Mouse (Mus musculus) liver, embryonic 15.5 days (tissue): ENCODE results near the gene Prex1. TPM values are rescaled to one million over a fixed set of nuclear protein-coding genes. Genes with fewer than 3 reads are reported as not detected.

Experiments
- ATAC-seq: fragments of 200-750 bp; cut with Nextera tagmentation; 2 replicates; pipeline ENCODE4 v1.8.0; 2017; ENCODE audit warnings: moderate number of reproducible peaks, mild to moderate bottlenecking, moderate library complexity; ENCODE audit not compliant: insufficient read depth
- H3K27ac ChIP-seq: fragments of 300-500 bp; sonication (generic); replicated peaks from 2 replicates; pipeline ENCODE4 v1.5.1; 2015; ENCODE audit warnings: mild to moderate bottlenecking, inconsistent platforms
- H3K27me3 ChIP-seq: fragments of 300-500 bp; sonication (generic); 2 replicates; pipeline ENCODE4 v1.6.1; 2015; ENCODE audit warnings: mild to moderate bottlenecking, inconsistent platforms
- H3K36me3 ChIP-seq: fragments of 300-500 bp; sonication (generic); replicated peaks from 2 replicates; pipeline ENCODE4 v1.6.1; 2015; ENCODE audit warnings: moderate library complexity, mild to moderate bottlenecking, inconsistent platforms
- H3K4me1 ChIP-seq: fragments of 300-500 bp; sonication (generic); replicated peaks from 2 replicates; pipeline ENCODE4 v1.6.1; 2015; ENCODE audit warnings: inconsistent platforms
- H3K4me2 ChIP-seq: fragments of 300-500 bp; sonication (generic); 2 replicates; pipeline ENCODE4 v1.6.1; 2015; ENCODE audit warnings: moderate library complexity, mild to moderate bottlenecking, inconsistent platforms
- H3K4me3 ChIP-seq: fragments of 300-500 bp; sonication (generic); replicated peaks from 2 replicates; pipeline ENCODE4 v1.5.1; 2015; ENCODE audit warnings: mild to moderate bottlenecking, inconsistent platforms
- H3K9ac ChIP-seq: fragments of 300-500 bp; sonication (generic); 2 replicates; pipeline ENCODE4 v1.6.1; 2015; ENCODE audit warnings: moderate library complexity, mild to moderate bottlenecking, inconsistent platforms
- H3K9me3 ChIP-seq: fragments of 300-500 bp; sonication (generic); replicated peaks from 2 replicates; pipeline ENCODE4 v1.6.1; 2016; ENCODE audit warnings: inconsistent platforms
- WGBS: fragments of 180-500 bp; shearing (Covaris S2); methylation state at CpG from one replicate; pipeline ENCODE4 v1.1.7; 2015; ENCODE audit warnings: mixed read lengths; ENCODE audit not compliant: insufficient replicate concordance; 5-methylcytosine and 5-hydroxymethylcytosine counted together
- polyA plus RNA-seq: library from polyadenylated mRNA; unstranded; fragments of >200 nt; fragmentation: Nextera tagmentation; extraction: Ambion mirVana; gene quantifications from 2 replicates; pipeline ENCODE4 v1.2.1, GENCODE M21; 2015

Gene Prex1
- polyA plus RNA-seq, 1 experiment from 2014 or later, result 13.7 TPM

DNA sequence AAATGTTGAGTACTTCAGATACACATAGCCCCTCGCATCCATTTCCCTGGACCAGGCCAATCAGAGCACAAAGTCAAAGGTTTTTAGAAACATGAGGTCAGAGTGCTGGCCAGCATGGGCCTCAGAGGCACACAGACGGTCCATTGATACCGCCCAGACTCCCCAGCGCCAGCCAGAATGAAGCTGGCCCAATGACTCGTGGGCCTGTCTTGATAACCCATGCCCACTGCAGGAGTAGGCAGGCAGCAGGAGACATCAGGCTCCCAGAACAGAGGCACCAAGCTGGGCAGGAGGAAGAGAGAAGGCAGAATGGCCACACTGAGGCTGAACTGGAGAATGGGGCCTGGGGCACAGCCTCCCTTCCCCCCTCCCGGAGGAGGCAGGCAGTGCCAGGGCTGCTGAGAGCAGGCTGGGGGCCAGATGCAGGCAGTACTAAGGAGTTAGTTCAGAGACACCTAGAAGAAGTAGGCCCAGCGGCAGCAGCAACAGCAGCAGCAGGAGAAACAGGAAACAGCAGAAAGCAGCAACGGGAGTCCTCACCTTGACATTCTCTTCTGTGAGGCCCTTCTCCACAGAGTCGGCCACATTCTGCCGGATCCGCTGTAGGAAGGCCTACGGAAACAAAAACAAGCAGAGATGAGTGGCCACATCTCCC is 67.1 kb downstream of the Prex1 start:
- Histone ChIP-seq H3K4me3 (no peak overlapping the region), H3K4me2 (no peak overlapping the region), H3K9me3 (no peaks in the 10 kb centered on the region), H3K36me3 (peaks cover 47% of the 10 kb centered on the region), H3K27ac (no peak overlapping the region), H3K9ac (no peak overlapping the region), H3K27me3 (no peaks in the 10 kb centered on the region), H3K4me1 (peaks cover 11% of the 10 kb centered on the region)
- ATAC-seq, result no peak
- WGBS, result 80% methylated on average over 12 of the region's 12 CpGs

DNA sequence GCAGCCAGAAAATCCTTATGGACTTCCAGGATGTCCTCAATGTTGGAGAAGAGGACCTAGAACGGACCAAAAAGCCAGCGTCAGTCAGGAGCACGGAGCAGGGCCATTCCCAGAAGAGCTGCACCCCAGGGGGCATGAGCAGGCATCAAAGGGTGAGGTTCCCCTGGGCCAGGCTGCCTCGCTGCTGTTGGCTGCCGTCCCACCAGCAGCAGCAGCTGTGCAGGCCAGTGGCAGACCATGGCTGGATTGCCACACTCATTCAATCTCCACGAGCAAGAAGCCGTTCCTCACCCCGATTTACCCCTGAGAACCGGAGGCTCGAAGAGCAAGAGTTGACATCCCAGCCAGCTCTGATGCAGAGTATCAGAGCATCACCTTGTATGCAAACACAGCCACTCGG is 68.8 kb downstream of the Prex1 start:
- 85% methylated on average over 11 of the region's 11 CpGs for WGBS
- no peak overlapping the region for H3K4me3 ChIP-seq

GRCm38 (mm10) chr2:166642581-166642987 is 71.0 kb downstream of the Prex1 start:
- peaks cover 73% of the 10 kb centered on the region for H3K36me3 ChIP-seq
- H3K27me3 ChIP-seq, result no peaks in the 10 kb centered on the region
- 0 out of 2 replicates have a peak, but pooled peaks cover 7% of the 10 kb centered on the region for H3K4me1 ChIP-seq
- no peak overlapping the region for H3K27ac ChIP-seq
- H3K9me3 ChIP-seq, result no peaks in the 10 kb centered on the region
- no peak overlapping the region for H3K4me3 ChIP-seq
- no peak overlapping the region for H3K4me2 ChIP-seq
- ATAC-seq, result no peak
- H3K9ac ChIP-seq, result no peak overlapping the region
- 86% methylated on average over 8 of the region's 8 CpGs for WGBS

More for the DNA sequence above, 68.8 kb downstream of the Prex1 start:
- H3K9me3 ChIP-seq, result no peaks in the 10 kb centered on the region
- peaks cover 63% of the 10 kb centered on the region for H3K36me3 ChIP-seq
- H3K4me2 ChIP-seq, result no peak overlapping the region
- H3K9ac ChIP-seq, result no peak overlapping the region
- no peaks in the 10 kb centered on the region for H3K4me1 ChIP-seq
- ATAC-seq, result no peak
- H3K27me3 ChIP-seq, result no peaks in the 10 kb centered on the region
- no peak overlapping the region for H3K27ac ChIP-seq

- WGBS, result 83% methylated on average over 5 of the region's 5 CpGs
- Histone ChIP-seq H3K27me3 (no peaks in the 10 kb centered on the region), H3K9me3 (no peaks in the 10 kb centered on the region), H3K36me3 (peaks cover 67% of the 10 kb centered on the region), H3K4me3 (no peak overlapping the region), H3K4me1 (0 out of 2 replicates have a peak, but pooled peaks cover 7% of the 10 kb centered on the region), H3K9ac (no peak overlapping the region), H3K4me2 (no peak overlapping the region), H3K27ac (no peak overlapping the region)
- ATAC-seq, result no peak
These were observed 73.9 kb downstream of the Prex1 start for GRCm38 (mm10) chr2:166639750-166640149.

DNA sequence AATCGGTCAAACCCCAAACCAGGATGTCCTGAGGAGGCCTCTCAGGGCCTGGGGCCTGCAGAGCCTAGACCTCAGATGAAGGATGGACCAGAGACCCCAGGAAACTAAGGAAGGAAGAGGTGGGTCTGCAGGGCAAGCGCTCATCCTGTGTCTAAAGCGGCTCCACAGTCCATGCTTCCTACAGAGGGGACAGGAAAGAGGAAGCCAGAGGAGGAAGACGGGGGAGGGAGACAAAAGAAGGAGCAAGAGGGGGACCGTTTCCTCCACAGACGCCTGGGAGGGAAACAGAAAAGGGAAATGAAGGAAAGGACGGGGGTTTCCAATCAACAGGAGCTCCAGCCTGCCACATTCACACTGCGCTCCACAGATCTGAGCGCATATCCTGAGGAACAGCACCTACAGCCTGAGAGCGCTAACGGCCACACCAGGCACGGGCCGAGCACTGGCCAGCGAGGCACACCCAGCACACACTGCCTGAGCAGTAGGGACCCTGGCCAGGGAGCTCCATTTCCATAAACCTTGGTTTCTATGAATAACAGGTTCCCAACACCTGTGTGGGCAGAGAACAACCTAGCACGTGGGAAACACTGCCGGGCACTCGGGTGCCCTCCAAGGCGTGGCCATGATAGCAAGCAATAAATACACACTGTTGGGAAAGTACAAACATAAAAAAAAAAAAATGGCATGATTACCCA is 74.5 kb downstream of the Prex1 start:
- no peak overlapping the region for H3K27ac ChIP-seq
- no peak overlapping the region for H3K9ac ChIP-seq
- ATAC-seq, result peak; percentile 60
- 42% methylated on average over 18 of the region's 18 CpGs for WGBS
- H3K27me3 ChIP-seq, result no peaks in the 10 kb centered on the region
- peaks cover 60% of the 10 kb centered on the region for H3K36me3 ChIP-seq
- 0 out of 2 replicates have a peak, but pooled peaks cover 7% of the 10 kb centered on the region for H3K4me1 ChIP-seq
- H3K4me2 ChIP-seq, result no peak overlapping the region
- H3K4me3 ChIP-seq, result no peak overlapping the region
- H3K9me3 ChIP-seq, result no peaks in the 10 kb centered on the region

DNA sequence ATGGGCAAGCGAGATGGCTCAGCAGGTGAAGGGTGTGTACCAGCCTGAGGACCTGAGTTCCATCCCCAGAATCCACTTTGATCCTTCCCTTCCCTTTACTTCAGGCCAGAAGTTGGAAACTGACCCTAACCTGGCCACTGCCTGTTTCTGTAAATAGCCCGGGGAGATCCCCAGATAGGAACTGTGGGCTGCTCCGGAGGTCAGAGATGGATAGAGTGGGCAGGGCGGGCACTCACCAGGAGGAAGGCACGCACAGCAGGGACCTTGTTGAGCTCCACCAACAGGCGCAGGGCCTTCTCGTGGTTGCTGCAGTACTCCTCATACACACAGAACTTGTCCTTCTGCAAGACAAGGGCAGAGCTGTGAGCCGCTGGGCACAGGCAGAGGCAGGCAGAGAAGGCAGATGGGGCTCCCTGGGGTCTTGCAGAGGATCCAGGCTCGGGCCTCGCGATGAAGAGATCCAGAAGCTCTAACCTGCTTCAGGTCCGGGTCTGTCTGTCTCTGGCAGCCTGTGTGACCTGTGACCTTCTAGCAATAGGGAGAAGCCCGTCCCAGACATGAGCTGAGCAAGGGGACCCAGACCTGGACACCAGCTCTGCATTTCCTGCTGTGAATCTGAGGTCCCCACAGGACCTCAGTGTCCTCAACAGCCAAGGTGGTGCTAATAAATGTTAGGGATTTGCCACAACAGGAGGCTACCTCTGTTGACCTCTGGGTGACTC is 75.4 kb downstream of the Prex1 start:
- H3K9ac ChIP-seq, result no peak overlapping the region
- H3K36me3 ChIP-seq, result peaks cover 60% of the 10 kb centered on the region
- H3K27me3 ChIP-seq, result no peaks in the 10 kb centered on the region
- H3K27ac ChIP-seq, result no peak overlapping the region; the same call in 1 of the 2 replicates
- no peak overlapping the region for H3K4me3 ChIP-seq
- H3K9me3 ChIP-seq, result no peaks in the 10 kb centered on the region
- ATAC-seq, result no peak
- 66% methylated on average over 13 of the region's 13 CpGs for WGBS
- no peak overlapping the region for H3K4me2 ChIP-seq
- H3K4me1 ChIP-seq, result 0 out of 2 replicates have a peak, but pooled peaks cover 7% of the 10 kb centered on the region

DNA sequence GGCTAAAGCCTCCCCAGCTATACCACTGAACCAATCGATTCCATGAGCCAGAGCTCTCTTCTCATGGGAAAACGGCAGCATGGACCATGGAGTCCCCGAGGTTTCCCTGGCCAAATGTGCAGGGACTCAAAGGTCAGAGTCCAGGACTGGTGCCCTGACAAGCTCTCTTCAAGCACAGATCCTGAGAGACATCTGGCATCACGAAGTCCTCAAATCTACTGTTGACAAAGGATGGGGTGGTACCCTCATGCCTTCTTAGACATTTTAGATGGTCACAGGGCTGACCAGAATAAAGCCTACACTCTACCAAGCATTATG is 76.0 kb downstream of the Prex1 start:
- Histone ChIP-seq H3K4me3 (no peak overlapping the region), H3K9ac (no peak overlapping the region), H3K4me2 (no peak overlapping the region), H3K27ac (no peak overlapping the region), H3K4me1 (0 out of 2 replicates have a peak, but pooled peaks cover 7% of the 10 kb centered on the region), H3K9me3 (no peaks in the 10 kb centered on the region), H3K36me3 (peaks cover 61% of the 10 kb centered on the region), H3K27me3 (no peaks in the 10 kb centered on the region)
- no peak for ATAC-seq
- 74% methylated on average over 4 of the region's 4 CpGs for WGBS

DNA sequence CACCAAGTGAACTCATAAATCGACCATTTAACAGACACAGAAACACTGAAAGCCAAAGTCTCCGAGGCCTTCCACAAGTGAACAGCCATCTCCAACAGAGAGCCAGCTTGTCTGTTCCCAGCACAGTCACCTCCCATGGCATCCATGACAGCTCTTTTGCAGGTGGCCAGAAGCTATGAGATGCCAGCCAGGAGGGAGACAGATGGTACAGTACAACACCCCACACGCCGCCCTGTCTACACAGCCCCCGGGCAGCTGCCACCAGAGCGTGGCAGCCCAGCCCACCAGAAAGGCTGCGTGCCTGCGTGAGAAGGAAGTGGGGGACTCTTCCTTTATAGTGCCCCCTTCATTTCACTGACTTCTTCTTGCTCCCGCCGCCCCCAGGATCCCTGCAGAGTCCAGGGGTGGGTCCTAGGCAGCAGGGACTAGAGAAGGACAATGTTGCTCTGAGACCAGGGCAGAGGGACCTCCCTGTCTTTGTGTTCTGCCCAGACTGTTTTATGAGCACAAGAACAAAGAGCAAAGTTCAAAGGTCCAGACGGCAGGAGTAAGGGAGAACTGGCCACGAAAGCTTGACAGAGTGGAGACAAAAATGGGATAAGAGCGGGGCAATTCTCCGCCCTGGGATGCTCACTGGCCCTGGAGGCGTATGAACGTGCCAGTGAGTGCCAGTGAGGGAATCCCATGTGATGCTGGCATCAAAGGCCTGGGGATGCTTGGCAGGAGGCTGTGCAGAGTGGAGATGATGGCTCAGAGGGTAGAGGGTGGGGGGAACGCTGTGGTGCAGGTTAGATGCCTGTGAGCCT is 76.6 kb downstream of the Prex1 start:
- H3K36me3 ChIP-seq, result peaks cover 61% of the 10 kb centered on the region
- no peaks in the 10 kb centered on the region for H3K9me3 ChIP-seq
- no peak overlapping the region for H3K27ac ChIP-seq
- 0 out of 2 replicates have a peak, but pooled peaks cover 7% of the 10 kb centered on the region for H3K4me1 ChIP-seq
- no peaks in the 10 kb centered on the region for H3K27me3 ChIP-seq
- WGBS, result 78% methylated on average over 17 of the region's 17 CpGs
- no peak for ATAC-seq
- no peak overlapping the region for H3K9ac ChIP-seq
- H3K4me2 ChIP-seq, result no peak overlapping the region
- H3K4me3 ChIP-seq, result no peak overlapping the region

DNA sequence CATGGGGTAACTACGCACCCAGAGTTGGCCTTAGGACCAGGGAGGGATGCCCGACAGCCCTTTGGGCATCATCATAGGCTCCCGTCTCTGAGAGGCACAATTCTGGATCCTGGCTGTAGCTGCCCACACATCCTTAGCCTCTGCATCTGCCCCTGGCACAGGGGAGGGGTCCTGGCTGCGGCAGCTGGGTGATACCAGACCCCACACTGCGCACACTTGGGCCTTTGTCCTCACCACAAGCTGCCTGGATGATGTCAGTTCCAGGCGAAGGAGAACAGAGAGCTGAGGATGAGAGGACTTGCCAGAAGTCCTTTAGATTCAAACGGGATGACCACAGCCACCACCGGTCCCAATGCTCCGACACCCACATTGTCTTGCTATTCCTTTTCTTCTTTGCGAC is 78.1 kb downstream of the Prex1 start:
- Histone ChIP-seq H3K4me2 (no peak overlapping the region), H3K27me3 (no peaks in the 10 kb centered on the region), H3K9ac (no peak overlapping the region), H3K36me3 (peaks cover 52% of the 10 kb centered on the region), H3K4me1 (peaks cover 15% of the 10 kb centered on the region), H3K27ac (no peak overlapping the region), H3K4me3 (no peak overlapping the region), H3K9me3 (no peaks in the 10 kb centered on the region)
- ATAC-seq, result no peak
- WGBS, result 82% methylated on average over 10 of the region's 10 CpGs

DNA sequence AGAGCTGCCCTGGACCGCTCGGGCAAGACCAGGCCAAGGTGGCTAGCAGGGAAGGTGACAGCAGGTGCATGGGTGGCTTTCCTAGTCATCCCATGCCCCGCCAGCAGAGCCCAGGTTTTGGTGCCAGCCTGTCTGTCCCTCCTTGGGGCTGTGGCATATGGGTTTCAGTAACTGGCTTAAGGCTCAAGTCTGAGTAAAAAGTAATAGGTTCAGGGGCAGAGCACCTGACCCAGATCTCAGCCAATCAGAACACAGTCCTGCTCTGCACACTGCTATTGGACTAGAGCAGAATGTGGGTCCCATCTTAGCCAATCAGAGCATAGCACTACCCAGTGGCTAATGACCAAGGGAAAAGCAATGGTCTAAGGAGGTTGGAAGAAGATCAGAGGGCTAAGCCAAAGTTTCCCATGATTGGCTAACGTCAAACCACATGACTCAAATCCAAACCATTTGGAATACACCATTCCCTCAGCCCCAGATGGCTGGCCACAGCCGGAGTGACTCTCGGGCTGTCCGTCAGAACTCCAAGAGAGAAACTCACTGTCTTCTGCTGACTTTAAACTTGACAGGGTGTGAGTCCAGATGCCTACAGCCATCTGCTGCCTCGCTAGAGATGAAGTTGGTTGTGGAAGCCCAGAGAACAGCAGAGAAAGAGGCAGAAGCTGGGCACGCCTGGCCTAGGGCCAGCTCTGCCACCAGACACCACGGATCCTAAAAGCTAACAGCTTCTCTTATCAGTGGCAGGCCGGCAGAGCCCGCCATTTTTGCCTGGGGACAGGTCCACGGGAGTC is 80.9 kb downstream of the Prex1 start:
- H3K9me3 ChIP-seq, result no peaks in the 10 kb centered on the region
- peaks cover 14% of the 10 kb centered on the region for H3K4me1 ChIP-seq
- no peaks in the 10 kb centered on the region for H3K27me3 ChIP-seq
- WGBS, result 80% methylated on average over 13 of the region's 13 CpGs
- peaks cover 37% of the 10 kb centered on the region for H3K36me3 ChIP-seq
- no peak; the same call in 1 of the 2 replicates for ATAC-seq
- no peak overlapping the region for H3K4me3 ChIP-seq
- no peak overlapping the region for H3K27ac ChIP-seq
- H3K9ac ChIP-seq, result no peak overlapping the region
- no peak overlapping the region for H3K4me2 ChIP-seq
